Mouse (Mus musculus) cerebellum, adult 11-12 months (tissue): ENCODE results near the gene 4930558K02Rik.

ENCODE experiments used
- DNase-seq: peaks from one replicate; pipeline ENCODE4 v3.0.0; 2022

4930558K02Rik gene

DNA sequence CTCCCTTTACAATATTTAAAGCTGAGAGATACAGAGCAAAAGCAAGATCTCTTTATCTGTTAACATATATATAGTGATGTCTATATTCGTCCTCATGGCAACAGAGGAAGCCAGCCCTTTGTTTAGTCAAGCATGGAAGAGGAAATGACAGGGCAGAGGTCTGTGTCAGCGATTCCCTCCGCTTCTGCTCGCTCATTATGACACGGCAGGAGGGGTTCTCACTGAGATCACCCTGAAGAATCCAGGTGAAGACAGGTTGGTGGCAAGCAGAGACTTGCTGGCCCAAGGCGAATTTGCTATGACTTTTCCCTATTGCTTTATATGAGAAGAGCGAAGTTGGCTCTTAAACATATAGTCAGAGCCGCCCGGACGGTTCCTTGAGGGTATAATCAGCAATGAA lies 83.3 kb downstream of the 4930558K02Rik start:
- DNase-seq, result no peak

DNA sequence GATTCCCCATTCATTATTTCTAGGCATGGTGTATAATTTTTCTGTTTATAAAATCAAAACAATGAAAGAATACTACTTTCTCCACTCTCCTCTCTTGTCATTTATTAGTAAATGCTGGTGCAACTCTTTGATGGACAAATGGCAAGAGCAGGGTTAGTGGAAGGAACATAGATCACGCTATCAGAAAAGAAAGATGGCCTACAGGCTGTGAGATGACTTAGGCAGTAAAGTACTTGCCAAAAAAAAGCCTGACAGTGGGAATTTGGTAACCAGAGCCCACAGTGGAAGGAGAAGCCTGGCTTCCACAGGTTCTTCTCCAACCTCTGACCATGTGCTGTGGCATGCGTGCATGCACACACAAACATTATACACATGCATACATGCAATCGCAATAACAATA lies 84.4 kb downstream of the 4930558K02Rik start:
- DNase-seq, result no peak

DNA sequence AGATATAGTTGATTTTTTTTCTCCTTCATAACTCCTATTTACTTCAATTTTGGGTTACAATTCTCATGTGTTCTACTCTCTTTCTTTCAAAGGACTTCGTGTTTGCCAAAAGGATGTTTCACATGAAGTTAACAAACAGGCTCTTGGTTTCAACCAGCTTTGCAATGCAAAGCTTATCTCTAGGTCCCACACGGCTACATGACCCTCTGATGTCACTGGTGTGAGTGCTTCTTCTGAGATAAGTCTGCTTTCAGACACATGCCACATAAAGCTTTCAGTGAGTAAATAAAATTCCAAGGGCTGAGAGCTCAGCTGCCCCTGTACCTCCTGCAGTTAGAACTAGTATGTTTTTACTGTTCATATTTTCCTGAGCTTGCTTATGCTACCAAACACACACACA lies 84.9 kb downstream of the 4930558K02Rik start:
- no peak for DNase-seq

DNA sequence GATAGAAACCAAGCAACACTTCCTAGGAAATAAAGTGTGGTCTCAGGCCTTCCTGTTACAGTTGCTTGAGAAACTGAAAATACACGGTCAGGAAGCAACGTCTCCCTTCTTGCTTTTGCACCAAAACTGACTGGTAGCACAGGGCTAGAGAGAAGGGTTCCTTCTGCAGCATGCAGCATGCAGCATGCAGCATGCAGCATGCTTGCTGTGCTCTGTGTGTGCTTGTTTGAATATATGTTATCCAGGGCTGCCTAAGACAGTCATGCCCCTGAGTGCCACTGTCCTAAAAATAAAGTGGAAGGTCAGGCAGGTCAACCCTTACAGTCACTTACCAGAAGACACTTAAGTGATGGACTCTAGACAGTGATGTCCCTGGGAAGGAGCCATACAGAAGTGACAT lies 85.3 kb downstream of the 4930558K02Rik start:
- DNase-seq, result no peak
